Mouse (Mus musculus) retina, postnatal 7 days (tissue): Measurements from ENCODE around the gene Tpcn2.

ENCODE experiments used
- DNase-seq: peaks from one replicate; pipeline ENCODE4 v3.0.0-alpha.2; 2012; ENCODE audit warnings: low read depth, low spot score

Gene Tpcn2

GRCm38 (mm10) chr7:145299562-145300320 lies 15.9 kb upstream of the Tpcn2 start:
- DNase-seq, result no peak

DNA sequence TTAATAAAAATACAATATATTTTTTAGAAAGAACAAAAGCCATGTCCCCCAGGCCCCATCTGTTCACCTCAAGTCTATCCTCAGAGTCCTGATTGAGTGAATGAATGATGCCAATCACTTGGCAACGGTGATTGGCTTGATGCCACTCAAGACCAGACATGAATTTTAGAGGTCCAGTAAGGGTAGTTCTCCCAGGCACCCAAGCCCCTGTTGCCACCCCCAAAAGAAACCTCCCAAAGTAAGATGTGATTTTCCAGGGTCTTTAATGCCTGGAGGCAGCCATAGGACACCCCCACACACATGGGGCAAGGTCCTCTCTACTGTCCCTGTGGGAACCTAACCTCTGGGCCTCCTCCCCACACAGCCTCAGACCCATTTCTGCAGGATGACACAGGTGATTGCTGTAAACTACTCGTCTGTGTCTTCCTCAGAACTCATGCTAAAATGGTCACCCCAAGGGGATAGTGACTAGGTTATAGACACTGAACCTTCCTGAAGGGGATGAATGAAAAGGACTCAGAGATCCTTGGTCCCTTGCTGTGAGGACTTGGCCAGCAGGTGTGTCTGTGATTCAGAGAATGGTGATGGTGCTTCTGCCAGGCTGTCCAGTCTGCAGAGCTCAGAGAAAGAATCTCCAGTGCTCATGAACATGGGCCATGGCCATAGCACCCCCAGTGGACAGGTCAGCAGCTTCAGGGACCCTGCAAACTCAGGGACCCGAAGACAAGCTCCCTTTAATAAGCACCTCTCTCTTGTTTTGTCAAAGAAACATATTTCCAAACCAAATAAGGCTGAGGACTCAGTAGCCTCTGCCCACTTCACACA lies 15.1 kb upstream of the Tpcn2 start:
- DNase-seq, result no peak

- DNase-seq, result no peak
Measured at GRCm38 (mm10) chr7:145293859-145294258, 10.0 kb upstream of the Tpcn2 start.

DNA sequence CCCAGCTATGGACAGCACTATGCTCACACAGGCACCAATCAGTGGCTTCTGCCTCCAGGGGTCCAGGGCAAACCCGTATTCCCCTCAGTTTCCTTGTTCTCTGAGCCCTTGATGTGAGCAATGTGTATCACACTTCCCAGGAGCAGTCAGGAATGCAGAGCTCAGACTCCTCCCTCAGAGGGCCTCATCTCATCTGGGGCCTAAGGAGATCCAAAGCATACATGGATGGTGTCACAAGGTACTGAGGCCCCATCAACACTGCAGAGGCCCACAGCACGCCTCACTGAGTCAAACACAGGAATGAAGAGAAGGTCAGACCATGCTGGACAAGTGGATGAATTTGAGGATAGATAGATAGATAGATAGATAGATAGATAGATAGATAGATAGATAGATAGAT lies 8.9 kb upstream of the Tpcn2 start:
- no peak for DNase-seq

DNA sequence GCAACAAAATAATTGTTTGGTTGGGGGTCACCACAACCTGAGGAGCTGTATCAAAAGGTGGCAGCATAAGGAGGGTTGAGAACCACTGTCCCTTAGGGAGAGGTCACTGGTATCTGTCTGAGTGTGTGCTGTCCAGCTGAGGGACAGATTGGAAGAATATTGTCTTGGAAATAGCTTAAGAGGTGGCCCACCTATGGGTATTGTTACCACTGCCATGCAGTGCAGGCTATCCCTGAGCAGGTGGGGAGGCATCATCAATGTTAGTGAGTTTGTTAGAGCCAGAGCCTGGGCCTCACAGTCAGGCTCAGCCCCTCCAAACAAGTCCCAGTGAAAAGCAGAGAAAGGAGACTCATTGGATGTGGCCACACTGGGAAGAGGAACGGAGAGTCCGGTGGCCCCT lies 8.0 kb upstream of the Tpcn2 start:
- no peak for DNase-seq

DNA sequence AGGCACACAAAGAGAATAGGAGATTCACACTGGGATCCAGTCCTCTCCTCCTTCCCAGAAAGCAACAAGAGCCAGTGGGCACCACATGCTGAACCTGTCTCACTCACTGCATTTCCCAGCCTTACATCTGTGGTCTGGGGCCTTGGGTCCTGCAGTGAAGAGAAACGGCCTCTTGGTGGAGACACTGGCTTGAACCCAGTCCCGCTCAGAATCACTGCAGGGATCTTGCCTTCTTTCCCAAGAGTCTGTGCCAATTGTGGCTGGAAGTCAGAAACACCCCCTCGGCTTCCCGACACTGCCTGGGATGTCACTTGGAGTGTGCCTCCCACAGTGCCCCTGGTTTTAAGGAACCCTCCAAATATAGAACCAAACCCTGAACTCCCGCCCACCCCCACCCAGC lies 5.5 kb upstream of the Tpcn2 start:
- no peak for DNase-seq

GRCm38 (mm10) chr7:145287410-145287809 lies 3.6 kb upstream of the Tpcn2 start:
- DNase-seq, result no peak

GRCm38 (mm10) chr7:145285476-145285875 lies 1.7 kb upstream of the Tpcn2 start:
- DNase-seq, result no peak

DNA sequence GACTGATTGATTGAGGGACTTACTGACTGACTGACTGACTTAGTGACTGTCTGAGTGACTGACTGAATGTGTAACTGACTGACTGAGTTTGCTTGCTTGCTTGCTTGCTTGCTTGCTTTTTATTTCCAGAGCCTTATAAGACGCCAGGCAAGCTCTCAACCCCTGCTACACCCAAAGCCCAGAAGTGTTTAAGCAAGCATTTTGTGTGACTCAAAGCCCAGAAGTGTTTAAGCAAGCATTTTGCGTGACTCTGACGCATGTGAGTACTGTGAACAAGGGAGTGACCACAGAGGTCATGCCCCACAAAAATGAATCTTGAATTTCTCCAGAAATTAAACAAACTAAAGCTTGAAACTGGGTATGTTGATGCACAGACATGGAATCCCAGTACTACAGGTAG lies 482 bp upstream of the Tpcn2 start:
- DNase-seq, result no peak

DNA sequence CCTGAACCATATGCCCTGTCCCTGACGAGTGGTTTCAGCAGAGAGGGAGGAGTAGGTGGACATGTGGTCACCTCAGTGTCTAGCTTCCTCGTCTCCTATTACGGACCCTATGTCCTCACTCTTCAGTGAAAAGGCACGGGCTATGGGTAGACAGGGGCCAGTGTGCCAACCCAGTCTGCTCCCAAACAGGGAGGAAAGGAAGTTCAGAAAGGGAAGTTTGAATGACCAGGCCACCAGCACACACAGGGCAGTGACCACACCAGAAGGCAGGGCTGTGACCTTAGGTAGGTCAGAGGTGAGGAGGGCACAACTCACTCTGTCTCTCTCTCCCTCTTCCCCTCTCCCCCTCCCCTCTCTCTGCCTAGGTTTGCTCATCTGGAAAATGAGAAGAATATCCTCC lies 770 bp downstream of the Tpcn2 start:
- DNase-seq, result no peak

DNA sequence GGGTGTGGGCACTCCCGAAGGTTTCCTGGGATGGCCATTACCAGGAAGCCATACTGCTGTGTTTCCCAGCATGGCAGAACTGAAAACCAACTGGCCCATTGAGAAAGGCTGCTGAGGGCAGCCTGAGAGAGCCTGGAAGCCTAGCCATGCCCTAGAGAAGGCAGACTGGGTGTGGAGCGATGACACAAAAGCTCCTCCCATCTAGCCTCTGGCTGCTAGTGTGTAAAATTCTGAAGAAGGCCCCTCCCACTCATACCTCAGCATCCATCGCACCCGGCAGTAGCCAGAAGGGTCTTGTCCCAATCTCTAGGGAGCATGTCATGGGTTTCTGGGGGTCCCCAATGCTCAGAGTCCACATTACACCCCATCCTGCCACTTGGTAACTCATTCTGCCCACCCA lies 2.4 kb downstream of the Tpcn2 start:
- no peak for DNase-seq

GRCm38 (mm10) chr7:145275488-145275887 lies 8.3 kb downstream of the Tpcn2 start:
- DNase-seq, result no peak

- DNase-seq, result no peak
Measured at GRCm38 (mm10) chr7:145270955-145271354, 12.9 kb downstream of the Tpcn2 start.

- no peak for DNase-seq
Measured at GRCm38 (mm10) chr7:145268890-145269289, 14.9 kb downstream of the Tpcn2 start.

GRCm38 (mm10) chr7:145266011-145266410 lies 17.8 kb downstream of the Tpcn2 start:
- DNase-seq, result no peak

GRCm38 (mm10) chr7:145264202-145264601 lies 19.6 kb downstream of the Tpcn2 start:
- DNase-seq, result no peak

DNA sequence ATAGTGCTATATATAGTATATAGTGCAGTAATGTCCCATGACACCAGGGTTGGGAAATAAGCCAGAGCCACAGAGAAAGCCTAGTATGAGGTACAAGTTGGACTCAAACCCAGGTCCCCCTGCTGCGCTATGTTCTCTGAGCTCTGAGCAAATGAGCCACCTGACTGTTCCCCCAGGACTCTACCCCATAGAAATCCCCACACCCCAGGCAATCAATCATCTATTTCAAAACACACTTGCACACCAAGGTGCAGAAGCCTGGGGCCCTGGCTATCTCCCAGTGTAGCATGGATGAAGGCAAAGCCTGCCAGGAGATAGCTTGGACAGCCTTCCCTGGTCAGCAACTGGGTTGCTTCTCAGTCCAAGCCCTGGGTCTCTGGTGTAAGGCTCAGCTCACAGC lies 27.7 kb downstream of the Tpcn2 start:
- no peak for DNase-seq

GRCm38 (mm10) chr7:145253986-145254630 lies 29.7 kb downstream of the Tpcn2 start:
- DNase-seq, result no peak

- DNase-seq, result peak; percentile 60
Measured at GRCm38 (mm10) chr7:145252715-145253476, 30.9 kb downstream of the Tpcn2 start.

GRCm38 (mm10) chr7:145250225-145250624 lies 33.6 kb downstream of the Tpcn2 start:
- DNase-seq, result no peak

GRCm38 (mm10) chr7:145248911-145249310 lies 34.9 kb downstream of the Tpcn2 start:
- DNase-seq, result no peak
